Mouse (Mus musculus): ENCODE data around the gene Adamts2. TPM values are rescaled to one million over a fixed set of nuclear protein-coding genes. Genes with fewer than 3 reads are reported as not detected.

The Adamts2 gene
- total RNA-seq, 4 experiments from 2014 or later = 9.2 to 18.7 (median 13.0) TPM

DNA sequence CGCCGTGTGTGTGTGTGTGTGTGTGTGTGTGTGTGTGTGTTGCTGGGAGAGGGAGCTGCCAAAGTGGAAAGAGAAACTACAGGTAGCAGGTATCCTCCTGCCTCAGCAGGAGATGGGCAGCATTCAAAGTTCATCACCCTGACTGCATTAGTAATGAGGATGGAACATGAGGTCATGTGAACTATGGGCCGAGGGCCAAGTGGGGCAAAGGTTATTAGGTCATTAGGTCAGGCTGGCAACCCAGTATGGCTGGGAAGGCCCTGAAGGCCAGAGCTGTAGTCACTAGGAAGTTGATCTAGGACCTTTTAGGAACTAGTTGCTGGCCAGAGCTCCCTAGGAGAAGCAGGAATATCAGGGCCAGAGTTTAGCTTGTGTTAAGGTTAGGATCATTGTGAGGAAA is 131.3 kb downstream of the Adamts2 start:
- no peak for DNase-seq (ENCODE audit: low spot score in 2 of 2)

DNA sequence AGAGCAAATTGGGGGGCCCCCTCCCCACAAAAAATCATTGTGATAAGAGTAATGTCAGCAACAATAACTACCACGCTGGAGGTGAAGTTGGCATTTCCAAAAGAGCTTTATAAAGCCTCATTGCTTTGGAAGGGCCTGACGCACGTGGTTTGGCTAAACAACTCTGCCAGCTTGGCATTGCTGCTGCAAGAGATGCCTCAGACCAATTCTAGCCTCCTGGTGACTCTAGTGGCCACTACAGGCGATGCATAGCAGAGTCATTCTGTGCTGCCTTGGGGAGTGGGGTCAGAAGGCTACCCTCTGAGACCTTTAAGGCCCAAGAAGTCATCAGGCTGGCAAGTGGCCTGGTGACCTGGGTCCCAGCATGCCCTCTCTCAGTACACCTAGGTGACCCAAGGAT is 132.2 kb downstream of the Adamts2 start:
- no peak for DNase-seq (ENCODE audit: low spot score in 2 of 2)

DNA sequence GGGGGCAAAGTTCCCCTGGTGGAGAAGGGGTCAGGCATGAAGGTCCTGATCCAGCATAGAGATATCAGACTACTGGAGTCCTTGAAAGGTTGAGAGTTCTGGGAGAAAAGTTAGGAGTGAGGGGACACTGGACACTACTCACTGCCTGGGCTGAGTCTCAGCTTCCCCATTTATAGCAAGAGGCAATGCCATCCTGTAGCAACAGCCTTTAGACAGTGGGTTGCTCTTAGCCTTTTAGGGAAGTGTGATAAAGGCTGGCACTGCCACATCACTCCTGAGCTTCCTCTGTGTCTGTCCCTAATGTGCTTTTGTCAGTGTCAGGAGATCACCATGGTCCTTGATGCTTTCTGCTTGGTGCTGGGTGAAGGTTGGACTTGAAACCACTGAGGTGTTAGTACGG is 134.7 kb downstream of the Adamts2 start:
- no peak for DNase-seq (ENCODE audit: low spot score in 2 of 2)

DNA sequence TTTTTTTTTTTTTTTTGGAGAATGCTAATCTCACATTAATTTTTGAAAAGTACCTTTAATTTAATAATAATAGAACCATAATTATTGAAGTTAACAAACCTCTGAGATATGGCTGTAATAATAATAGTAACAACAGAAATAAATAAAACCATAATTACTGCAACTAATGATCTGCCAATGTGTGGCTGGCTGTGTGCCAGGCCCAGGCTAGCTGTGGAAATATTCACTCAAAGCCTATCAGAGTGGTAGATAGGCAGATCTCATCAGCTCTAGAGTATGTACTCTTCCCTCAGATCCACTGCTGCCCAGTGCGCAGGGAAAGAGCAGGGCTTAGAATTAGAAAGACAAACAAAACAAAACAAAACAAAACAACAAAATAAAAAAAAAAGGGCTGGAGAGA is 136.6 kb downstream of the Adamts2 start:
- DNase-seq (ENCODE audit: low spot score in 2 of 2) = peak in 1 of 2 experiments; percentile 38

DNA sequence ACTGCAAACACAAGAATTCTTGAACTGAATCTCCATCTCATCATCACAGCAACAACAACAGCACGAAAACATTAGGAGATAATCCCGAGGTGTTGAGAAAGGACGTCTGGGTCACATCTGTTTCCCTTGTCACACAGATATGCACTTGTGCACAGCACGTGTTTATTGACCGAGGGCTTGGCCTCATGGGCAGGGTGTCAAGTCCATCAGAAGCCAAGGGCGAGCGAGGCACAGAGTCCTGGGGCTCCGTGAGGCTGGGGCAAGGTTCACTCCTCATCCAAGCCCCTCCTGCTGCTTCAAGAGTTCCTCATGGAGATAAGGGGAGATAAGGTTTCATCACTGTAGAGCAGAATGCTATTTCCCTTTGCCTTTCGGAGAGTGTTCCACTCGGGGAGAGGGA is 137.6 kb downstream of the Adamts2 start:
- DNase-seq (ENCODE audit: low spot score in 2 of 2) = no peak

DNA sequence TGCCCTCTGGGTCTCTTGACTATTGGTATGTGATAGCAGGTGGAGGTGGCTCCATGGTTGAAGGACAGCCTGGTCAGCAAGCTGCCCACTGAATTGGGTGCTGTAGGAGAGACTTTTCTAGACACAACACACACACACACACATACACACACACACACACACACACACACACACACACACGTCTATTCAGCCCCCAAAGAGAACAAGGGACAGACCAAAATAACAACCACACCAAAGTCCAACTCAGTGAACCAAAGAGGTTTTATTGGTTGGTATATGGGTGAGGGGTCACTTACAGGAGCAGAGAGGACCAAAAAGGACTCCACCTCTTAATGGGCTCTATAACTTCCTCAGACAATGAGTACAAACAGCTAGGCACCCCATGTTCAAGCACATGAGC is 140.3 kb downstream of the Adamts2 start:
- DNase-seq (ENCODE audit: low spot score in 2 of 2) = no peak

DNA sequence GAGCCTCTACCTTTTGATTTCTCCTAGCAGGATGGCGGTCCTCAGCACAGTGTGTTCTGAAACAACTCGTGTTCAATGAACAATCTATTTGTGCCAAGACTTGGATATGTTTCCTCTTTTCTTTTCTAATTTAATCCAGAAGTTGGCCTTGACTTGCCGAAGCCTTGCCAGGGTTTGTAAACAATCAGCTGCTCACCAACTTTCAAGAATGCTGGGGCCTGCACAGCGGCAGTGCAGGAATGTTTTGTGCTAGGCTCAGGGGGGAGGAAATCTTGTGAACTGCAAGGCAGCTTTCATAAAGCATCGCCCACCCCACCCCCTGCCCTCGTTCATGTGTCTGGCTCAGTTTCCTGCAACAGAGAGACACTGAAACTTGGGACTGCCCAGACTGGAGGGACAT is 143.1 kb downstream of the Adamts2 start:
- DNase-seq (ENCODE audit: low spot score in 2 of 2) = peak; percentile 29 to 52

DNA sequence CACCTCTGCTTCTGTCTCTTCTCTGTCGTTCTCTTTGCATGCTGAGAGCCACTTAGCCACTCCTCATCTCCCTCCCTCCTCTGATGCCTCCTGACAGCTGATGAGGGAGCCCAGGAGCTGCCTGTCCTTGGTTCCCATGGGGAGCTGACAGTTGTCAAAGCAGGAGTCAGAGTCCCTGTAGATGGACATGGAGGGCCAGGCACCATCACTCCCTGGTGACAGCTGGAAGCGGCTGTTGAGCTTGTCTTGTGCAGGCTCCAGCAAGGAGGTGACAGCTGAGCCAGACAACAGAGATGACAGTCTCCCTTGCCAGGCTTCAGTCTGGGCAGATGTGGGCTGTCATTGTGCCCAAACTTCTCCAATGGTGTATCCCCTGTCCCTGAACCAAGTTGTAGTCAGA is 144.6 kb downstream of the Adamts2 start:
- no peak for DNase-seq (ENCODE audit: low spot score in 2 of 2)

DNA sequence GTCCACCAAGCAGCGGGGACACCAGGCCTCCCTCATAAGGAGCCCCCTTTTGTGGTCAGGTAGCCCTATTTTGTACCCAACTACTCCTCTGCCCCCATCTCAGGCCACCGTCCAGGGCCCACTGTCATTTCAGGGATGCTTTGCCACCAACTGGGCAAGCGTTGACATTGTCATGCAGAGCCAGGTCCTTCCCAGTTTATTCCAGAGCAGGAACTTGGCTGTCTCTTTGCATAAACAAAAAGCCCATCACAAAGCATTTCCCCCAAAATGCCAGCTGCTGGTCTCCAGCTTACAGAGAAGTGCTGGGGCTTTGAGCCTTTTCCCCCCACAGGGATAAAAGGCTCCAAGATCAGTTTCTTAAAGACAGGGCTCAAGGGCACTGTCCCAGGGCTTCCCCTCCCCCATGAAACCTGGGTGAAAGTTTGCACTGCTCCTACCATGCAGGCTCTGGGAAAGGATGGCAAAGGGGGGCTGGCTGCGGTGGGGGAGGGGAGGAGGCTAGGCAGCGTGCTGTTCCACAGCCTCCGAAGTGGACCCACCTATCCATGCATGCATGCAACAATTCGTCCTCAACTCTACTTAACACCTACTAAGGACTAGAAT is 149.2 kb downstream of the Adamts2 start:
- DNase-seq (ENCODE audit: low spot score in 2 of 2) = no peak

DNA sequence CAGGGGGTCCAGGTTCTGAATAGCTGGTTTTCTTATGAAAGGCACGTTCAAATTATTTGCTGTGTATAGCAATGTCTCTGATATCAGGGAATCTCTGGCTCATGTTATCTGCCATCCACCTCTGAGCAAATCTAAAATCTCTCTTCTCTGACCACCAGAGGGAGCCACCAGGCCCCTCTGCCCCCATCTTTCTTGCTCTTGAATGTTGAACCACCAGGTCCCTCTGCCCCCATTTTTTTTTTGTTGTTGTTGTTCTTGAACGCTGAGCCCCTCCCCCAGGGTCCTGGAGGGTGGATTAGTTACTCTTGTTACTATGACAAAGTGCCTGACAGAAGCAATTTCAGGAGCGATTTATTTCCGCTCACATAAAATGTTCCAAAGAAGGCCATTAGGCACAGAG is 155.9 kb downstream of the Adamts2 start:
- no peak for DNase-seq (ENCODE audit: low spot score in 2 of 2)

DNA sequence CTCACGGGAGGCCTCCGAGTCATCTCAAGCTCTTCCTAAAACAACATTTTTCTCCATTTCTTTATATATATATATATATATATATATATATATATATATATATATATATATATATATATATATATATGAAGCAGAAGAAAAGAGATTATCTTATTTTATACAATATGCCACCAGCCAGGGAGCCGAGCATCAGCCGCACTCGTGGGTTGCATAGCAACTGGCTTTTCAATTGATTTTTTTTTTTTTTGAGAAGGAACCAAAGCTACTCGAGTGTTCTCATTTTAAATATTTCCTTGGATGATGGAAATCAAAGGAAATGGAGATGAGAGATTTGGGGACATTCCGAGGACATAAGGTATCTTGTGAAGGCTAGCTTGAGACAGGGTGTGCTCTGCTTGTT is 164.6 kb downstream of the Adamts2 start:
- DNase-seq (ENCODE audit: low spot score in 2 of 2) = no peak

DNA sequence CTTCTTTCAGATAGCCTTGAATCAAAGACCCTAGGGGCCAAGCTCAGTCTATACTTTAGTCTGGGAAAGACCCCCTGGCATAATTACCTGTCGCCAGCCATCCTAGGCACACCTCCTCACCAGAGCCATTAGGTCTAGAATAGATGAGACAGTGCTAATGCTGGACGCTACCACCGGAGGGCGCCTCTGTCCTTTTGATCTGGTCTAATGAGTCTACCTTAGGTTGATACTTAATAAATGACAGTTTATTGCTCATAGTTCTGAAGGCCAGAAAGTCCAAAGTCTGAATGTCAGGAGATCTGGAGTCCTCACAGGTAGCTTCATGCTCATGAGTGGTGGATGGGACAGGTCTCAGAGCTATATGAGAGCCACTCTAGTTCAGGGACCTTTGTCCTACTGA is 165.2 kb downstream of the Adamts2 start:
- peak in 1 of 2 experiments; percentile 39 for DNase-seq (ENCODE audit: low spot score in 2 of 2)

DNA sequence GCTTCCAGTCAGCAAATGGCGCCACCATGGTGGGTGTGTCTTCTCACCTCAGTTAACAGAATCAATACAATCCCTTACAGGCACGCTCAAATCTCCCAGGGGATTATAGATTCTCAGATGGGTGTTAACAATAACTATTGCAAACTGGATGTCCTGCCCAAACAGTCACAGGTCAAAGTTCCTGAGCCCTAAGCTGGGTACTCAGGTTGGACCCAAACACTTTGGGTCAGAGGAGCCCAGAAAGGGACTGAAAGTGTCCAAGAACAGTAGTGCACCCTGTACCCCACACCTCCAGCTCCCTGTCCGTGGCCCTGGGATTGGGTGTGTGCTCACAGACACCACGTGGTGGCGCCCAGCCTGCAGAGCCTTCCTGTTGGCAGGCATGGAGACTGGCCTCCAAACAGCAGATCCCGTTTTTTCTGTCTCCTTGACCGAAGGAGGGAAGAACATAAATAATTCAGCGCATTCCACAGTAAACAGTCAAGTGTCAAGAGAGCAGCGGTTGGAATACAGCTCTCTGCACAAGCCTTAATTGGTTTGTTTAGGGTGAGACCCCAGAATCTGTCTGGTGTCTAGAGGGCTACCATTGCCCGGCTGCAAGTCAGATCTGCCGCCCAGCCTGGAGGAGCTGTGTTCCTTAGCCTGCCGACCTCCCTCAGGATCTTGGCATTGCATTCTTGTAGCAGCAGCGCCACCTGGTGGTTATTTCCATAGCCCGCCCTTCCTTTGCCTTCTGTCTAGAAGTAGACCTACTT is 167.3 kb downstream of the Adamts2 start:
- peak; percentile 77 to 92 for DNase-seq (ENCODE audit: low spot score in 2 of 2)

DNA sequence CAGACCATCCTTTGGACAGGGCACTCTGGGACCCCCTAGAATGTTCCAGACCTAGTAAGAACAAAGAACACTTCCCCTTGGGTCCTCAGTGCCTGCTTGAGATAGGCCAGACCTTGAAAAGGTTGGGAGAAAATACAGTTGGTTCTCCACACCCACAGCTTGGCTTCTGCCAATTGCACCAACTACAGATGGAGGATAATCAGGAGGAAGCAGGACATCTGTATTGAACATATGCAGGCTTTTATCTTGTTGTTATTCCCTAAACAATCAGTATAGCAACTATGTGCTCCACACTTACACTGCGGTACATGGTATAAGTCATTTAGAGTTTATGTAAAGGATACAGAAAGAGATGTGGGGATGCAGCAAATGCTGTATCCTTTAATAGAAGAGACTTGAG is 169.1 kb downstream of the Adamts2 start:
- peak; percentile 35 to 38 for DNase-seq (ENCODE audit: low spot score in 2 of 2)

DNA sequence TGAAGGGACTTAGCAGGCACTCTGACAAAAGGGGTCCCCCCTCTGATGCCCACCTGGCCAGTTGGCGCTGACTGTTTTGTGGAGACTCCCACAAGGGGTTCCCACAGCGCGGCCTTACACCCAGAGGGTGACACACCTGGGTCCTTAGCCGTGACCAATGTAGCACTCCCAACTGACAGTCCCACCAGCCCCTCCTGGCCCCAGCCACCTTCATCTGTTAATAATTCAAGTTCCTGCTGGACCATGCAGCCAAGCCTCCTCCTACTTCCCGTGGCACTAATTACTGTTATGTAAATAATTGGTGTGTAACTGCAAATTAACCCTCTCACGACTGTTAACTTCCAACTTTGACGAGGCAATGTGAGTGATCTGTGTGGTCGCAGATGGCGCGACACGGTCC is 195.8 kb downstream of the Adamts2 start:
- no peak for DNase-seq (ENCODE audit: low spot score in 2 of 2)

DNA sequence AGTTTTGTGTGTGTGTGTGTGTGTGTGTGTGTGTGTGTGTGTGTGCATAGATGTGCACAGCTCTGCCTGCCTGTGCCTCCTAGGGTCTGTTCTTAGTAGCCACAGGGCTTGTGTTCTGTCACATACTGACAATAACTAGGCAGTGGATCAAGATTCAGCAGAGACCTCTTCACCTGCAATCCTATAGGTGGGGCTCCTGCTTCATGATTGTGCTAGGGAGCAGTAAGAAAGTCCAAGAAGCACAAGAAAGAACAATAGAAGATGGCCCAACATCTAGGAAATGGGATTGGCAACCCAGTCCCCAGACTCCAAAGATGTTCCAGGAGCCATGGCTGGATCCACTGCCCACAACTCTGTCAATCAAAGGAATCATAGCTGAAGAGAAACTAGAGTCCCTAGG is 197.0 kb downstream of the Adamts2 start:
- DNase-seq (ENCODE audit: low spot score in 2 of 2) = no peak

DNA sequence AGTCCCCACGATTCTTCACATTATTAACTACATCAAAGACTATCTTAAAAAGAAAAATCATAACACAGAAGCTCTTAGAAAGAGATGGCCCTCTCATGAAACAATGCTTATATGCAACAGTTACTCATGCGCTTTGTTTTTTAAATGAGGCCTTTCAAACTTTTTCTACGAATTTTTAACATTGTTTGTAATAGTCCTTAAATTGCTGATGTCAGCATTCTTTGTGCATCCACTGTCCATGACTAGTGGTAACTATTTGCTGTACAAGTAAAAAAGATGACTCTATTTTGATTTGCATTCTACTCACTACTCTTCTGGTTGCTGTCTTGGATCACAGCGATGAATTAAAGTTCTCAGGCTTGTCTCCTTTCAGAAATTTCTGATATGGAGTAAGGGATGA is 212.3 kb downstream of the Adamts2 start:
- DNase-seq (ENCODE audit: low spot score in 2 of 2) = no peak

DNA sequence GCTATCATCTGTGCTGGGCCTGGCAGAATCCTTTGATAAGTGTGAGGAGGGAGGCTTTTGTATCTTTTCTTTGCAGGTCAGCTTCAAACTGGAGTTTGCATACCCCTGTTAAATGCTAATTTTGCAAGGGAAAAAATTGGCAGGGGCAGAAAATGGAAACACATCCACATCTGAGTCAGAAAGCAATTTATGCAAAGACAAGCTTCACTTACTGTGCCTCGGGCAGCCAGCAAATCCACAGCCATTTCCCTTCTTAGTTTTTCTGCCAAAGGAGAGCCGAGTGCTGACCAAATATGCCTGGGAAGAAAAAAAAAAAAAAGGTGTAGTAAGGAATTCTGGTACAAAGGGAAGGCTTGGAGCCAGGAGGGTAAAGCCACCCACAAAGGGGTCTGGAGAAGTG is 224.3 kb downstream of the Adamts2 start:
- DNase-seq (ENCODE audit: low spot score in 2 of 2) = no peak

DNA sequence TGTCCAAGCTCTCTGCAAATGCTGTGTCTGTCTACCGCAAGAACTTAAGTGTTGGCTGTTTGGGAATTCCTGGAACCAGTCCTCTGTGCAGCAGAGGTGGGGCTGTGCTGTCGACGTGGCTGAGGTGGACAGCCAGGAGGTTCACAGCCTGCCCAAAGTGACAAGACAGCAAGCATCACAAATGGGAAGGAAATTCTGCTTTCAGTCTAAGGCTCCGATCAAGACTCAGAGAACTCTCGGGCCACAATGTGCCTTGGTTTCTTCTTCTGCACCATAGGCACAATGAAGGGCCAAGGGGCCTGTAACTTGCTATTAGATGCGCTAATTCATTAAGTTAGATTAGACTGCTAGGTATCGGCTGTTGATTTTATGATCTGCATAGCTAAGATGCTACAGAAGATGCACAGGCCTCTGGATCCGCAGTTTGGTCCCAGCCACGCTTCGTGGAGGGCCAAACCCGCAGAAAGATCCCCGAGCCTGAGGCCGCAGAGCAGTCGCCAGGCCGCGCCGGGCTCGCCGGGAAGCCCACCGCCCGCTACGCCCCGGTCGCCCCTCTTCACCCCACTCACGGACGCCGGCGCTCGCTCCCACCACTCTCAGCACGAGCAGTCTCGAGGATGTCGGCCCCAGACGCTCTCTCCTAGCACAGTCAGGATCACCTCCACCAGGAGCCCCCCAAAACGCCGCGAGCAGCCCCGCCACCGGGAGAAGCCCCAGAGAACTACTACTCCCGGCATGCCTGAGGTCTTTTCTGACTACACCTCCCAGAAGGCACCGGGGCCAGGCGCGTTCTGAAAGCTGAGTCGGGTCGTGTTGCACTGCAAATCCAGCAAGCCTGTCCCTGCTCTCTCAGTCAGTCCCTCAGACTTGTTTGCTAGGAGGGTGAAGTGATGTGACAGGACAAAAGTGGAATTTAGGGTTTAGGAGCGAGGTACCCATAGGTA is 225.4 kb downstream of the Adamts2 start, which contains the start of gene Zfp354c:
Gene Zfp354c (minus strand): TSS at position 715 of the 944 bp plus-strand sequence.
- DNase-seq (ENCODE audit: low spot score in 2 of 2) = peak; percentile 85 to 87

DNA sequence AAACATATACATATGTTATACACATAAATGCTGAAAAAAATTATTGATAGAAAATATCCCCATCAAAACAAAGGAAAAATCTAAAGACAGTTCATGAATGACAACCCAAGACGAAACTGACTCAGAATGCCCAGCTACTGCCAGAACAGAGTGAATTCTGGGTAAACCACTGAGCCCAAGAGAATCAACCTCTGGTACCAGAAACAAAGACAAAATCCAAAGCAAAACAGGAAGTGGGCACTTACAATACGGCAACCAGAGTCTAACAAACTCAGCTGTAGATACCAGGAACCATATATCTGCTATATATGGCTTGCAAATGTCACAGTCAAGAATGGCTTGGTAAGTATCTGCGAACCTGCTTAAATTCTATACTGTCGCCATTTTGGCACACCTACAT is 233.8 kb downstream of the Adamts2 start:
- DNase-seq (ENCODE audit: low spot score in 2 of 2) = no peak

DNA sequence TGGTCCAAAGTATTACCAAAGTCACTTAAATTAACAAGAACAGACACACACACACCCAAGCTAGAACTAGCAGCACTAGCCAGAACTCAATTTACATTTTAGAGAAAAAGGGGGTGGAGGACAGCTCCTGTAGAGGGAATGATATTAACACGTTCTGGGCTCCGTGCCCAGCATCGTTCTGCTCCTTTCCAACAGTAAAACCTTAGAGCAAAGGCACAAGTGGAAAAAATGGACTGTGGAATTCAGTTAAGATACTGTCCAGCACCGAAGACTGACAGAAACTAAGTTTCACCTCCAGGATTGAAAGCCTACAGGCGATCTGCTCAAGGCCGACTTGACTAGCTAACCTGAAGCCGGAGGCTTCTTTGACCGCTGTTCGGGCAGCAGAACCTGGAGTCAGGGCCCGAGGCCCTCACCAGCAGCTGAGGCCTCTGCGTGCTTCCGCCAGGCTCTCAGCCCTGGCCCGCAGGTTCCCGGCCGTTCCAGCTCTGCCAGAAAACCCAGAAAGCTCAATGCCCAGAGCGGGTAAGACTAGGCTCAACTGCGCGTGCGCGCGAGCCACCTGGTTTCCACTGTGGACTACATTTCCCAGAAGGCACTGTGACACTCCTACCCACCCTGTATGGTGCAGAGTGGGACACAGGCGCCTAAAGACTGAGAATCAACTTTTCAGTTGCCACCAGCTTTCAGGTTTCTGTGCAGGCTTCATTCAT is 239.3 kb downstream of the Adamts2 start, which contains the start of gene Zfp879:
Gene Zfp879 (minus strand): TSS at position 530 of the 713 bp plus-strand sequence.
- DNase-seq (ENCODE audit: low spot score in 2 of 2) = peak; percentile 92 to 95
